Mouse (Mus musculus): Measurements from ENCODE around the gene Hopx. TPM values are rescaled to one million over a fixed set of nuclear protein-coding genes. Genes with fewer than 3 reads are reported as not detected.

Gene Hopx
- polyA plus RNA-seq, 1 experiment from 2014 or later: 0.44 TPM

DNA sequence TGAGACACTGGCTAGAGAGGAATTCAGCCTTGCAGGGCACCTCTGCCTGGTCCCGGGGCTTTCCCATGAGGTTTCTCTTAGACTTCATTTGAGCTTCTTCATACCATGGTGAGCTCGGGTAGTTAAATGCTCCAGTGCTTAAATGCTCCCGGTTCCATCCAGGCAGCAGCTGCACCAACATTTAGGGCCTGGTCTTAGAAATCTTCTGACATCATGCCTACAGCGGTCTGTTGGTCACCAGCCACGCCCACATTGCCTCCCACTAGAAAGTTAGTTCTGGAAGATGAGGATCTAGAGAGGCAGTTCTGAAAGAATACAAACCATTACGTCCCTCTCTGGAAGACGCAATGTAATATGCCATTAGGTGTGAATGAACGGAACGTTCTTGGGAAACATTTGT, 8.7 kb upstream of the Hopx start:
- no peak overlapping the region for H3K4me3 ChIP-seq (ENCODE audit: inconsistent target)
- no peaks in the 10 kb centered on the region for H3K79me2 ChIP-seq (ENCODE audit: inconsistent target)
- WGBS (ENCODE audit: missing documents): 51% methylated on average over 9 of the region's 9 CpGs
- no peaks in the 10 kb centered on the region for H3K36me3 ChIP-seq (ENCODE audit: inconsistent target)
- no peak overlapping the region for H3K27ac ChIP-seq

DNA sequence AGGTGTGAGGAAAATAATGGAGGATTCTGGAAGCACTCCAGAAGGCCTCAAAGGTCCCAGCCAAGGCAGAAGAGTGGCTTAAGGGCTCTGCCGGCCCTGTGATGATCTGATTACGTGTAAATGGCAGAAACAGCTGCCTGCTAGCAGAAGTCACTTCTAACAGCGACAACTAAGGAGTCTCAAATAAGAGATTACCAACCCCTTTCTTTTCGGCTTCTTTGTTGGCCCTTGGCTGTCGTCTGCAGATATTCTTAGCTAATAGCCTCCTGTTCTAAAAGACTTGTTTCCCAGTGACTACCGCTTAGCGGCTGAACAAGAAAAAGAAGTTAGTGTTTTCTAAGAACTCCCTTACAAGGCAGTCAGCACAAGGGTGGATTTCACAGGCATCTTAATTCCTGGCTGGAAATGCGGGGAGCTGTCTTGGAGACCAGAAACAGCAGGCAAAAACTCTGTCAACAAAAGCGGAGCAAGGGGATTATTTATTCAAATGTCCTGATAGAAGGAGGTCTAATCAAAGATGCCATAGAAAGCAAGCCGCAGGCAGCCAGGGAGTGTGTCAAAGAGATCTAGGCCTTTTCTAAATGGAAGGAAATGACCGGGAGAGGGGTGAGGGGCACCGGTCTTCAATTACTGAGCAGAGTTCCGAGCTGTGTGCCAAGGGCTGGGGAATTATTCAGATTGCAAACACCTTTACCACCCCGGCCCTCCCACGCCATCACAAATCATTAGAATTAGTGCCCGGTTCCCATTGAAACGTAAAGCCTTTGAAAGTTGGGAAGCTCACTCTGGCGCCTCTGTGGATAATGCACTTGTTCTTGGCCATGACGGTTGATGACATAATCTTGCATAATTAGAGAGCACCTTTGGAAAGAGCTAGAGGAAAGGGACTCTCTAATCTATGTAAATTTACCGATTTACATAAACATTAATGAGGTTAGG, 7.6 kb upstream of the Hopx start:
- Histone ChIP-seq H3K36me3 (ENCODE audit: inconsistent target) (no peaks in the 10 kb centered on the region), H3K79me2 (ENCODE audit: inconsistent target) (no peaks in the 10 kb centered on the region), H3K4me3 (ENCODE audit: inconsistent target) (no peak overlapping the region), H3K27ac (no peak overlapping the region)
- 83% methylated on average over 20 of the region's 20 CpGs for WGBS (ENCODE audit: missing documents)

DNA sequence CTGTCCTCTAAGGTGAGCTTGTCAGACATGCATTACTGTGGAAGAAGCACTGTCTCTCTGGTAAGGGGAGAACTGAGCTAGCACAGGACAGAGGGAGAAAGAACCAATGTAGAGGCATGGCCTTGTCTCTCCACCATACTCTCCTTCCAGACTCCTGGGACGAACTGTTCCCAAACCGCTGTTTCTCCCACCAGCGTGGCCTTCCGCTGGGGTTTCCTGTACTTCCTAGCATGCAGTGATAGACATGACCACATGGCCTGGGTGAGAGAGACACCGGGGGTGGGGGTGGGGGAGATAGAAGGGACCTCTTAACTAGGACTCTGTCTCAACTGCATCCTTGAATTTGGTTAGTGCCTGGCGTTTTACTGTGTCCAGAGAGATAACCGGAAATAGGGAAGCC, 5.8 kb upstream of the Hopx start:
- H3K79me2 ChIP-seq (ENCODE audit: inconsistent target): no peaks in the 10 kb centered on the region
- H3K27ac ChIP-seq: no peak overlapping the region
- no peak overlapping the region for H3K4me3 ChIP-seq (ENCODE audit: inconsistent target)
- WGBS (ENCODE audit: missing documents): 72% methylated on average over 7 of the region's 7 CpGs
- no peaks in the 10 kb centered on the region for H3K36me3 ChIP-seq (ENCODE audit: inconsistent target)

DNA sequence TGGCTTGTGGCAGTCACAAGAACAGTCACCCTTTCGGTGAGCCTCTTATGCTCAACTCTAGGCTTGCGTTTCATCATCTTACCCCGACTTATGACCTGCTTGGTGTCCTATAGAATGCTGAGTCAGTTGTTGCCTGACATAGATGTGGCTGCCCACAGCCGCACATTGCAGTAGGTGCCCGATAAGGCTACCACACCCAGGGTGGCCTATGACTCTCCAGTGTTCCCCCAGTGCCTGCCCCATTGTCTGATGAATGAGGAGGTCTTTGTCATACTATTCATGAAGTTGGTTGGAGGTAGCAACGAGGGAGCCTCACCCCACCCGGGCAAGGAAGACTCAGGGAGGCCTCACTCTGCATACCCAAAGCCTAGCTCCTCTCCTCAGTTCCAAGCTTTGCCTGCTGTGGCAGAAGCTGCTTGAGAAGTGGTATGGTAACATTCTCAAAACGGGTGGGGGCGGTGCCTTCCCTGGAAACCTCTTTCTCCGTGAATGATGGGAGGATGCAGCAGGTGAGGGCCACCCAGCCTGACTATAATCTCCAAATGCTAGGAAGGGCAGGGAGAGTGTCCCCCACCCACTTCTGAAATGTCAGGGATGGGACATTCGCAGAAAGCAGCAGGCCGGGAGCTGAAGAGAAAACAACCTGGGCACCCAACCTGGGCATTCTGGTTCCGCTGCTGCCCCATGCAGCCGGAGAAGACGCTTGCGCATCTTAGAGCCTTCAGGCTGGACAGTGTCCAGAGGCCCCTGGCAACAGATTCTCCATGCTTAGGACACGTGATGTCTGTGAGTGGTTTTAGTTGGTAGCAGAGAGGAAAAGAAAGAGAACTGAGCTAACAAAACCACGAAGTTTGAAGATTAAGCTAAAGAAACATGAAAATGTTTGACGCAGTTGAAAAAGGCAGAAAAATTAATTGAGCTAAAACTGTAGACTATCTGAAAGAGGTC, 4.8 kb upstream of the Hopx start:
- Histone ChIP-seq H3K4me3 (ENCODE audit: inconsistent target) (no peak overlapping the region), H3K27ac (no peak overlapping the region), H3K79me2 (ENCODE audit: inconsistent target) (no peaks in the 10 kb centered on the region), H3K36me3 (ENCODE audit: inconsistent target) (no peaks in the 10 kb centered on the region)
- 77% methylated on average over 19 of the region's 19 CpGs for WGBS (ENCODE audit: missing documents)

DNA sequence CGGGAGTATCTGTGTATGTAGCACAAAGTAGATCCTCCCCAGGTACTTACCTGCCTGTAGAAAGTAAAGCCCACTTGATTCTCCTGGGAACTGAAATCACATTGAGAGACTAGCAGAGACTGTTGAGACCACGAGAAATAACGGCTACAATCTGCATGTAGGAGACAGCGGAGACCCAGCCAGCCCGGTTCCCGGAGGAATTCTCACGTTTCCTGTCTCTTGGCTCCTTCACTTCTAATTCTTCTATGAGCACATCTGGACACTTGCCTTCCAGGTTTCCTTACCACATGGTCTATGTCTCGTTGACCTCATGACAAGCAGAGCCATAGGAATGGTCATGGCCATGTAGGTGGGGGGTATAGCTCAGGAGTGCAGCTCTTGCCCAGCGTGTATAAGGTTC, 811 bp upstream of the Hopx start:
- 86% methylated on average over 9 of the region's 9 CpGs for WGBS (ENCODE audit: missing documents)
- no peaks in the 10 kb centered on the region for H3K79me2 ChIP-seq (ENCODE audit: inconsistent target)

DNA sequence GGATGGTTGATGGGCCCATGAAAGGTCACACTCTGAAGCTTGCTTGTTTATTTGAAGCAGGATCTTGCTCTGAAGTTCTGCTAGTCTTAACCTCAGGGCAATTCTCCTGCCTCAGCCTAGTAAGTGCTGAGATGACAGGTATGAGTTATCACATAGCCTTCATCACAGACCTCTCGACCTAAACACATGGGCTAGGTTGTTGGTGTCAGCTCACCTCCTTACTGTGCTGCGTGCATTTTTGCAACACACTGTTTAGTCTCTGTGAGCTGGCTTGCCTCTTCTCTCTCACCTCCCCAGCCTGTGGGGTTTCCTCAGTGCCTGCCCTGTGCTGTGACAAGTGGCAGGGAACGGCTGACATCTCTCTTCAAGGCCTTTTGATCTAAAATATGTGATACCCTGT, 1.1 kb downstream of the Hopx start:
- WGBS (ENCODE audit: missing documents): 89% methylated on average over 3 of the region's 3 CpGs
- Histone ChIP-seq H3K27ac (no peak overlapping the region), H3K4me3 (ENCODE audit: inconsistent target) (no peak overlapping the region), H3K79me2 (ENCODE audit: inconsistent target) (no peaks in the 10 kb centered on the region), H3K36me3 (ENCODE audit: inconsistent target) (no peaks in the 10 kb centered on the region)

More for the DNA sequence above, 811 bp upstream of the Hopx start:
- H3K4me3 ChIP-seq (ENCODE audit: inconsistent target): no peak overlapping the region
- no peaks in the 10 kb centered on the region for H3K36me3 ChIP-seq (ENCODE audit: inconsistent target)
- H3K27ac ChIP-seq: no peak overlapping the region

DNA sequence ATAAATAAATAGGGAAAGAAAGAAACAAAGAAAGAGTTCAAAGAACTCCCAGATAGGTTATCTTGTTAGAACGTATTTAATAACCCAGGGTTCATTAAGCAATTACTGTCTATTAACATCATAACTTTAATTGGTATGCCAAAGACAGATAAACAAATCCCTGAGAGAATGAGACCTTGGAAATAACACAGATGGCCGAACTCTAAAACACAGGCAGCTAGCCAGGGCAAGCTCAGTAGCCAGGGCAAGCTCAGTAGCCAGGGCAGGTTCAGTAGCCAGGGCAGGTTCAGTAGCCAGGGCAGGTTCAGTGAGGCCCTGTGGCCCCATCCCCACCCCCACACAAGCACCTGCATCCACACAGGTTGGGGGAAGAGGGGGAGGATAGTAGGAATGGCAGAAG, 2.9 kb downstream of the Hopx start:
- WGBS (ENCODE audit: missing documents): 100% methylated on average over 2 of the region's 2 CpGs
- Histone ChIP-seq H3K27ac (no peak overlapping the region), H3K36me3 (ENCODE audit: inconsistent target) (no peaks in the 10 kb centered on the region), H3K4me3 (ENCODE audit: inconsistent target) (no peak overlapping the region), H3K79me2 (ENCODE audit: inconsistent target) (no peaks in the 10 kb centered on the region)

DNA sequence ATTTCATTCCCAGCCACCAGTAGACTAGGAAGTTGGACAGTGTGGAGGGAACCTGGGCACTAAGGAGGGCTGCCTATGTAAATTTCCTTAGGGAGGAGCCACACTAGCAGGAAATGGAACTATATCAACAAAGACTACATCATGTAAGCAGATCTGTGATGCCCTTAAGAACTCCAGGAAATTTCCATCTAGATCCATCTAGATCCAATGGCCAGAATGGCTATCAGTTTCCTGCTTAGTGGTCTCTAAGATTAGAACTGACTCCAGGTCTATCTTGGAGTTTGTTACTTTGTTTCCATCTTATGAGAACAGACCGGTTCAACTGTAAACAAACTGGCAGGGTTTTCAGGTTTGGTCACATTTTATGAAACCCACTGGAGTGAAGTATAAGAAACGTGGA, 5.1 kb downstream of the Hopx start:
- WGBS (ENCODE audit: missing documents): 75% methylated on average over 2 of the region's 2 CpGs
- no peaks in the 10 kb centered on the region for H3K79me2 ChIP-seq (ENCODE audit: inconsistent target)
- H3K27ac ChIP-seq: no peak overlapping the region
- no peaks in the 10 kb centered on the region for H3K36me3 ChIP-seq (ENCODE audit: inconsistent target)
- H3K4me3 ChIP-seq (ENCODE audit: inconsistent target): no peak overlapping the region

DNA sequence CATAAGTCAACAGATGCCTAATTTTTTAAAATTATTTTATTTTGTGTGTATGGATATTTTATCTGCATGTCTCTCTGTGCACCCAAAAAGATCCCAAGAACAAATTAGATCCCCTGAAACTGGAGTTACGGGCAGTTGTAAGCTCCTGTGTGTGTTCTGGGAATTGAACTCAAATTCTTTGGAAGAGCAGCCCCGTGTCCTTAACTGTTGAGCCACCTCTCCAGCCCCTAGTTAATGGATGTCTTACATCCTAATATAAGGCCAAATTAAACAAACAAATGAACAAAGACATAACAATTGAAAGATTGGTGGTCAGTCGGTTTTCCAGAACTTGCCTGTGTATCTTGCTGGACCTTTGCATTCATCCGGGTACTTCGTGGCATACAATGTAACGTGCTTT, 6.1 kb downstream of the Hopx start:
- H3K36me3 ChIP-seq (ENCODE audit: inconsistent target): no peaks in the 10 kb centered on the region
- H3K79me2 ChIP-seq (ENCODE audit: inconsistent target): no peaks in the 10 kb centered on the region
- no peak overlapping the region for H3K4me3 ChIP-seq (ENCODE audit: inconsistent target)
- 96% methylated on average over 6 of the region's 6 CpGs for WGBS (ENCODE audit: missing documents)
- no peak overlapping the region for H3K27ac ChIP-seq

DNA sequence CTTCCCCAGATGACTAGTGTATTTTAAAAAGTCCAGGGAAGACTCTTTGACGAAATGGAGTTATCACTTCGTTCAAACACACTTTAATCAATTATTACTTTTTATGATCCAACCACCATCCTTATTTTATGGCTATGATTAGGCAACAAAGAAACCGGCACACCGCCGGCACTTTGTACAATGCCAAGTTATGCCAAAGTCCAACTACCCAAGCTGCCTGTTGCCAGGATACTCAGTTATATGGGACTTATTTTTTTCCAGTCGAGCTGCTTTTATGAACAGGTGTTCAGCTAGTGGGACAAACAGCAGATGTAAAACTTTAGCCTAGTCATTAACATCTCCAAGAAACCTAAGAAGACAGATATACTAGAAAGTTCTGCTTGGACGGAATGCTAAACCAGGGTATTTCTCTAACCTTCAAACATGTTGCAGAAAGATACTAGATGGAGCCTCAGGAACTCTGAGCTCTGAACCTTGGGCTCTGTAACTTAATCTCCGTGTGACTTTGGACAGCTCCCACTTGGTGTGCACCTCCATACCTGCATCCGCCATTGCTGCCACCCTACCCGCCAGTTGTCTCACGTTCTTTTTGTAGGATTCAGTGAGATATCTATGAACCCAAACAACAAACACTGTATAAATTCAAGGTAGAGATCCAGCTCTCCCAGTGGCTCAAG, 7.6 kb downstream of the Hopx start:
- Histone ChIP-seq H3K4me3 (ENCODE audit: inconsistent target) (no peak overlapping the region), H3K79me2 (ENCODE audit: inconsistent target) (no peaks in the 10 kb centered on the region), H3K36me3 (ENCODE audit: inconsistent target) (no peaks in the 10 kb centered on the region), H3K27ac (no peak overlapping the region)
- 91% methylated on average over 11 of the region's 11 CpGs for WGBS (ENCODE audit: missing documents)

DNA sequence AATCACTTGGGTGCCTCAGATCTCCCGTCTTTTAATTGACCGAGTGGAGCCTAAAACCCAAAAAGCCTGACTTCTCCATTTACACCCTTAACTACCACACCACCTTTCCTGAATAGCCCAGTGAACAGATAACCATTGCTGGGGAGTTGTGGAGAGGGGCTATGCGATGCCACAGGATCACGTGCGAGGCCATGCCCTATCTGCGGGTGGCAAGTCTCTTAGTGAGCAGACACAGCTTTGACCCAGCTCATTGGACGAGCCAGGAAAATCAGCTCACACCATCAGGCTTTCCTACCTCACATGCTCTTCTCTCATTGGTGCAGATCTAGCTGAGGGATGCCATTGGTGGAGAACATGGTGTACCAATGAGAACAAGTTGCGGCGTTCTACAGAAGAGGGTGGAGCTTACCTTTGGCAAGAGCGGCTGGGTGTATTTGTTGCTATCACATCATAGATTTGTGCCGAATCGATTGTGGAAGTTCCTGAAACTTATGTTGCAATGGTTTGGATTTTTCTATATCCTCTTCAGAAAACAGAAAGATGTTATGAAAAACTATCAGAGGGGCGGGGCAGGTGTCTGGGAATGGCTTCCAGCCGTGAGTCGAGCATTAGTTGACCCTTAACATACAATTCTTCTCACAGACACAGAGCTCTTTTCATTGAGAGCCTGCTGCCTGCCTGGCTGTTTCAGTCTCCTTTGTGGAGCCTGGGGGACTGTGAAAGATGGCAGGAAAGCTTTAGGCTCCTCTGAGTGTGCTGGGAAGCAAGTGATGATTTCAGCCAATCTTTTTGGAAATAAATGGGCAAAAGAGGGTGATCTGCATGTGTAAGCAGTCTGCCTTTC, 12.2 kb downstream of the Hopx start:
- no peaks in the 10 kb centered on the region for H3K36me3 ChIP-seq (ENCODE audit: inconsistent target)
- no peak overlapping the region for H3K4me3 ChIP-seq (ENCODE audit: inconsistent target)
- no peaks in the 10 kb centered on the region for H3K79me2 ChIP-seq (ENCODE audit: inconsistent target)
- WGBS (ENCODE audit: missing documents): 84% methylated on average over 15 of the region's 15 CpGs
- H3K27ac ChIP-seq: no peak overlapping the region

DNA sequence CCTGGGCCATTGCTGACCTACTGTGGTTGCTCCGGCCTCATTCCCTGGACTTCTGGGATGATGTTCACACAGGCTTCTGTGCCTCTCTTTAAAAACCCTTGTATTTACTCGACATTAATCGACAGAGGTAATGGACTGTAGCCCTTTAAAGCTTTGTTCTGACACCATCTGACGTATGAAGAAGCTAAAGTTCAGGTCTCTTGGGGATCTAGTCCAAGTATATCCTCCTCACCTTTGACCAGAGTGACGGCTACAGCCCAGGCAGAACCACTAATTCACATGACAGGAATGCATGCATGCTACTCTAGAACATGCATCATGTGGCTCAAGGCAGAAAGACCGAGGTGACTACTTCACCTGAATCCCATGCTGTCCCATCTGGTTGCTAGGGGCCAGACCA, 14.2 kb downstream of the Hopx start:
- WGBS (ENCODE audit: missing documents): 92% methylated on average over 6 of the region's 6 CpGs
- no peak overlapping the region for H3K4me3 ChIP-seq (ENCODE audit: inconsistent target)
- no peaks in the 10 kb centered on the region for H3K36me3 ChIP-seq (ENCODE audit: inconsistent target)
- H3K27ac ChIP-seq: no peak overlapping the region
- H3K79me2 ChIP-seq (ENCODE audit: inconsistent target): no peaks in the 10 kb centered on the region

DNA sequence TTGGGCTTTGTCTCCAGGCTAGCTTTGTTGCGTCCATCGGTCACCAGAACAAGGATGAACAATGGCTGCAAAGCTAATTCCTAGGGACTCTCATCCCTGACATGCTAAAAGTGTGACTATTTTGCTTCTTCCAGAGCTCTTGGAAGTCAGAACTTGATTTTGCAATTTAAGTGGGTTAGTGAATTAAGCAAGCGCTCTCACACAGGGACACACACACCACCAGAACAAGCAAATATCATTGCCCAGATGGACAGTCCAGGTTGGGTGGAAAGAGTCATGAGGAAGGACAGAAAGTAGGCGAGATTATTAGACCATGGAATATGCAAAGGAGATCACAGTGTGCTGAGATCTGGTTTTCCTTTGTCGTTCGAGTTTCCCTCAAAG, 14.9 kb downstream of the Hopx start:
- H3K27ac ChIP-seq: no peak overlapping the region
- H3K36me3 ChIP-seq (ENCODE audit: inconsistent target): no peaks in the 10 kb centered on the region
- no peak overlapping the region for H3K4me3 ChIP-seq (ENCODE audit: inconsistent target)
- no peaks in the 10 kb centered on the region for H3K79me2 ChIP-seq (ENCODE audit: inconsistent target)
- 86% methylated on average over 6 of the region's 6 CpGs for WGBS (ENCODE audit: missing documents)
